Mouse (Mus musculus) gastrocnemius, postnatal 4 days (tissue): ENCODE results near the gene Fndc7. TPM values are rescaled to one million over a fixed set of nuclear protein-coding genes. Genes with fewer than 3 reads are reported as not detected.
"Not testable (repeated sequence)": the region's sequence is repeated elsewhere in the genome, so short reads cannot be mapped to it uniquely, and the experiment has no call there.

Experiments
- DNase-seq, 2 experiments: peaks; one replicate each; pipeline ENCODE4 v3.0.0; 2021 to 2022; ENCODE audit warnings: low spot score in 2 of 2, mixed read lengths in 2 of 2
- total RNA-seq, 2 experiments: library from RNA; stranded (reverse); gene quantifications; 2 replicates each; pipeline ENCODE4 v1.2.3; 2021

The Fndc7 gene
- total RNA-seq, 2 experiments from 2014 or later = 0.31 to 0.42 TPM

DNA sequence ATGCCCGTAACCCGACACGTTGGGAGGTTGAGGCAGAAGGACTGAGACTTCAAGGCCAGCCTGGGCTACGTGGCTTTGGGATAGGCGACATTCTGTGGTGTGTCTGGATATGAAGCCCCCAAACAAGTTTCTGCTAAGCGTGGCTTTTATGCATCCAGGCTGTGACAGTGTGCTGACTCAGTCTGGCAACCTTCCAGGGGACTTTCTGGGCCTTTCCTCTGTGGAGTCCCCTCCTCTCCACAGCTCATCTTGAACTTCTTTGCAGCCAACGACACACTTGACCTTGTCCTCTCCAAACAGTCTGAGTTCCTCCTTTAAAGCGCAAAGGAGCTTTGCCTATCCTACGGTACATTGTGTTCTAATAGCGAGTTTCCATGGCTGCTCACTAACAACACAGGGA lies 33.9 kb downstream of the Fndc7 start:
- DNase-seq = peak in 1 of 2 experiments; percentile 53

DNA sequence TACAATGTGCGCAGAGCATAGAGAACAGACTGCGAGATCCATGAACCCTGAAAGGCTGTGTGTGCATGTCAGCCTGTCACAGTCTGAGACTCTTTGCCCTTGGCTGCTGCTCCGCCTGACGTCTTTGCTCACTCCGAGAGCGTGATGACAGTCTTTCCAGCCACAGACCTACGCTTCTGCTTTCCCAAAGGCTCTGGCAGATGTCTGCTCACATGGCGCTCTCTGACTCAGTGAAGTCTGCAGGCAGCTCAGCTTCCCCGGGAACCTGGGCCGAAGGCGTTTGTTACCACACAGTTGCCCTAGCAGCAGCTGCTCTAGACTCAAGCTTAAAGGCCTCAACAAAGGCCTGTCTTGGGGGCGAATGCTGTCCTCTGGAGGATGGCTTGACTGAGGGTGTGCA lies 34.4 kb downstream of the Fndc7 start:
- peak in 1 of 2 experiments; percentile 55 for DNase-seq

DNA sequence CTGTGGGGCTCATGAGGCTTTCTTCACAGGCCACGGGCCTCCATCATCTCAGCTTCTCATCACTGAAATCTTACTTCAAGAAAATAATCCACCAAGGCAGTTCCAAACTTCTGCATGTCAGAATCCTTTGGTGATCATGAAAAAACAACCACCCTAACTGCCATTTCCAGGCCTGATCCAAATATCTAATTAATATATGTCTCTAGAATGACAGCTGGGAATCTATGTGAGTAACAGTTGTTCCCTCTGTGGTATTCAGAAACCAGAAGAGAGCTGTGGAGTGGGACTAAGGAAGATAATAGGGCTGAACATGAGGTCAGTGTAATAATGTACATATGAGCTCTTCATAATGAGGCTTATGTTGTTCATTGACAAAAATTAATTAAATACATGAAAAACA lies 36.5 kb downstream of the Fndc7 start:
- DNase-seq = no peak

DNA sequence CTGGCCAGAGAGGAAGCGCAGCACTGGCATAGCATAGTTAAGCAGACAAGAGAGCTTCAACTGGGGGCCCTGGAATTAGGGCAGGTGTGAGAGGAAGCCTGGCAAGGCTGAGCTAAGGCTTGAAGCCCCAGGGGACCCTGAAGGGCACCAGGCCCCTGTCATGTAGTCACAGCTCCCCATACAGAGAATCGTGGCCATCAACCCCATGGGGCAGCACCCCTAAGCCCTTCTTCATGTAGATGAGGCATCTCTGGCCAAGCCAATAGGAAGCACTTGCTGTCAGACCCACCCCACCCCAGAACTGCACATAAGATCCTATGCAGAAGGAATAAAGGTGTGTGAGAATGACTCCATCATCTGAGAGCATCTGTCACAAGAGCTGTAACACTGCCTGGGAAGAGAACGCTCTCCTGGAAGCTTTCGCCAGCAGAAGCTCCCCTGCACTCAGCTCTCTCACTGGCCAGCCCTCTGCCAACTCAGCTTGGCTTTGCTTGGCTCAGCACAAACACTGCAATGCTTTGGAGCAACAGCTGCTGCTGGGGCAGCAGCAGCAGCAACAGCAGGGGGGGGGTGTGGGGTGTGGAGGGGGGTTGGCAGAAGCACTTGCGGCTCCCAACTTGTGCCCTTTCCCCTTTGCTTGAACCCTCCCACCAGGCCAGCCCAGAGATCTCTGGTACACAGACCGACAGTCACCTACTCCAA lies 37.7 kb downstream of the Fndc7 start:
- DNase-seq = peak in 1 of 2 experiments; percentile 33

DNA sequence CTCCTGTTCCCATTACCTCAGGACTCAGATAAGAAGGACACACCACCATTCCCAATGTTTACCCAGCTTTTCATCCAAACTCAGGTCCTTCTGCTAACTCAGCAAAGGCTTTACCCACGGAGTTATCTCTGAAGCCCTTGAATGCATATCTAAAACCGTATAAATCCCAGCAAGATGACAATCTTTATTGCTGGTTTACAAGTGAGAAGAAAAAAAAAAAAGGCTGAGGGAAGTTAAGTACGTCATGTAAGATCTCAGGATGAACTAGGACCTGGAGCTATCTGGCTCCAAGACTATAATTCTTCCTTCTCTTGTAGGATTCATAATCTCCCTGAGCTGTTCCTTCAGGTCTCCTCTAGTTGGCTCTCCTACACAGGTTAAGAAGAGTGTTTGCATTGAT lies 38.3 kb downstream of the Fndc7 start:
- no peak for DNase-seq

DNA sequence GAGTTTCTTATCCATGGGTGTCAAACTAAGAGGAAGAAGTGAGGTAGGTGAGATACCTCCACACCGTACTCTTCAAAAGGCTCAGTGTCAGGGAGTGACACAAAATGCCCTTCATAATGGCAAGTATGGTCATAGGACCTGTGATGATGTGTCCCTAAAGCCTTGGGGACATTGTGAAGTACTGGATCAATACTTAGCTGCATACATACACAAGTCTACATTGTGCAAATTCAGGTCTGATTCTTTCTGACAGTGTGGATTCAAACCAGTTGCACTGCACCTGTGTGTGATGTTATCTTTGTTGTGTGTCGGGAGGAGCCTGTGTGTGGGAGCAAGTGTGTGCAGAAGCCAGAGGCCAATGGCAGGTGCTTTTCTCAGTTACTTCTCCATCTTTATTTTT lies 38.7 kb downstream of the Fndc7 start:
- DNase-seq = no peak

DNA sequence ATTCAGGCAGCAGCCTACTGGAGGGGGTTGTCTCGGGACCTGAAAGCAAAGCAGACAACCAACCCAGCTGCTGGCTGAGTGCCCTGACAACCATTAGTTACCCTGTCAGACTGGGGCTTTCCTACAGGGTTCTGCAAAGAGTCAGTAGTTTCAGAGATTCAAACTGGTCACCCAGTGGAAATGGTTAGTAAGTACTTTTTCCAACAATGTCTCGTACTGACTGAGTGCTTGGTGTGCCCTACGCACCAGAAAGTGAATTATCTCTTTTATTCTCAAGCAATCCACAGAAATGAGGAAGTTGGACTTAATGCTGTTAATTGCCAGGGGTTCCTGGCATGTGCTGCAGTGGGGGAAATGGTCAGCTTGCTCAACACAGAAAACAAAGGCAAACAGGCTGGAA lies 39.3 kb downstream of the Fndc7 start:
- DNase-seq = peak in 1 of 2 experiments; percentile 28

DNA sequence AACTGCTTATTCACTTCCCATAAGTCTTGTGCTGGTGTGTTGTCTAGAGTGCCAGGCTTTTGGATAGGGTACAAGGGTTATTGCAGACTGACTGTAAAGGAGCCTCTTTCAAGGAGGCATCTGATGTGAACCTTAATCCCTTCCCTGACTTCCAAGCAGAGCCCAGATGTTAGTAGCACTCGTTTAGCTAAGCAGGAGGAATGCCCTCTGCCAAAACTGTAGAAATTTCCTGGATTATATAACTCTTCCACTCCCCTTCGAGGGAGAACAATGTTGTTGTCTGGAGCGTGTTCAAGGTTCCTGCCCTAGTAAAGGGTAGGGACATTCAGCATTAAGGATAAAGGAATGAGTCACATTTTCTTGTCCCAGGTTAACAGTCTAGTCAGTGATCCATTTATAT lies 43.2 kb downstream of the Fndc7 start:
- DNase-seq = no peak

DNA sequence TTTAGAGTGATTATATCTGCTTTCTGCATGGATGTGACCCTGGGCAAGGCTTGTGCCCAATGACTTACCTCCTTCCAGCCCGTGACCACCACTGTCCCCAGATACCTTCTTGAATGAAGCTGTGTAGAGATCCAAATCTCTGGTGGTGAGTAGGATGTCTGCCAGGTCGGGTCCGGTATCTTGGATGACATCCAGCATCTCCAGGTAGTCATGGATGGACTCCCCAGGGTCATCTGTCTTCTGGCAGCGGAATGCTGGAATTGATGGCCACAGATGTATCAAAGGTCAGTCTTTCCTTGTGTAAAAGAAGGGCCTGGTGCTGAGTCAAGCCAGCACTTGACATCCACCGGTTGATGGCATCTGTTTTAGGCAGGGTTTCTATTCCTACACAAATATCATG lies 45.3 kb downstream of the Fndc7 start:
- DNase-seq = no peak

DNA sequence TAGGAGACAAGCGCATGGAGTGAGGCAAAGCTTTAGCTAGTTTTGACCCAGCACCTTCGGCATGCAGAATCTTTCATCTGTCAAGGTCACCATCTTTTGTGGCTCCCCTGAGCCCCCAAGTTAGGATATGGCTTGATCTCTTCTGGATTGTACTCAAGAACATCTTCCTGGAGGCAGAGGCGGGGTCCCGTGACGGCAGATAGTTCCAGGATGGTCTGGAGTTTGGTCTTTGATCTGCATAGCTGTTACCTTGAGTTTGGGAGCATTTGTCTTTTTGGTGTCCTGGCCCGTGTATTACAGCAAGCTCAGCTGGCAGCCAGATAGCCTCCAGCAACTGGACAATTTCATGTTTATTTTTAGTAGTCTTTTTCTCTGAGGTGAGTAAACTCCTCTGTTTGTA lies 45.8 kb downstream of the Fndc7 start:
- DNase-seq = no peak

DNA sequence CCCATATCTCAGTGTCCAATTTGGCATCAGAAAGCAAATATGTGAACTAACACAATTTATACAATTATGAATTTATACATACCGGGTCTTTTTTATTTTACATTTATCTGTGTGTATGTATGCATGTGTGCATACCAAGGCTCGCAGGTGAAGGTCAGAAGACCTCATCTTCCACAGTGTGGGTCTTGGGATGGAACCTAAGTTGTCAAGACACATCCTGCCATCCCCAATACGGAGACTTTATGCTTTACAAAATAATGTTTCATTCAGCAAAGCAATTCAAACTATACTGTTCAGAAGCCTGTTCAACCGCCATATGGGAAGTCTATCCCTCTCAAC lies 49.1 kb downstream of the Fndc7 start:
- DNase-seq = no peak

DNA sequence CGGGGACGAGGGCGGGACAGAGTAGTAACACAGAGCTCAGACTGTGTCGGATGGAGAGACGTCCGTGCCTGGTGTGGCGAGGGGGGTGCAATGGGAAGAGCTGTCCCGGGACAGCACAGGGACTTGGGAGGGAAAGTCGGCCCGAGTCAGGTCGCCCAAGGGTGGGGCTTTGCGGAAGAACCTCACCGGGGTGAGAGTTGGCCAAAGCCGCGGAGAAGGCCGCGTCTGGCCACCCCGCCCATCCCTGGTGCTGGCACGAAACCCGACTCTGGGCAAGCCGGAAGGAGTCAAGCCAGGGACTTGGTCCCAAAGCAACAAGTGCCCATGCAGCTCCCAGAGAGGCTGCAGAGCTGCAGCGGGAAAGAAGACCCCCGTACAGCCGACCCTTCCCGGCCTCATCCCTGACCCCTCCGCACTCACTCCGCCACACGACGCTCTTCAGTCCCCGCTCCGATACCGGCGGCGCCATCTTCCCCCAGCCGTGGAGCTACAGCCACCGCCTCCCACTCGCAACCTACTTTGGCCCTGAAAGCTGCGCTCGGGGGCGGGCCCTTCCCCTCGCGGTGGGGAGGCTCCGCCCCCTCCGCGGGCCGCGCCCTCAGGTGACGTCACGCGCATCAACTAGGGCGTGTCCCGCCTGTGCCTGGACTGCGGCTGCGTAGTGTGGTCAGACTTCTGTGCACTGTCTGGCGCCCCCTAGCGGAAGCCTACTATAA lies 49.6 kb downstream of the Fndc7 start, which contains the start of gene Stxbp3:
Stxbp3 (minus strand) TSS at position 527 of the 716 bp plus-strand sequence.
- DNase-seq = peak; percentile 99

DNA sequence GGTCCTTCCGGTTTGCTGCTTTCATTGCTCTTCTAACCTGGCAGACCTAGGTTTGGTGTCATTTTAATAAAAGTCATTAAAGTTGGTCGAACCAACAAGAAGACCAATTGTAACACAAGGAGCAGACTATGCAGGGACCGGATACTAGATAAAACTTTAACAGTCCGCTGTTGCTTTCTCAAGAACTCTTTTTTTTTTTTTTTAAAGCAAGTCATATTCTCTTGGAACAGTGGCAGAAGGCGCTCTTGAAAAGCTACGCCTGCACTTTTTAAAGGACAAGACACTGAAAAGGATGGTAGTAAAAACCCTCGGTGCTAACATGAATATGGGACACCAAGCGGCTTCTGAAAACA lies 50.2 kb downstream of the Fndc7 start:
- DNase-seq = no peak

DNA sequence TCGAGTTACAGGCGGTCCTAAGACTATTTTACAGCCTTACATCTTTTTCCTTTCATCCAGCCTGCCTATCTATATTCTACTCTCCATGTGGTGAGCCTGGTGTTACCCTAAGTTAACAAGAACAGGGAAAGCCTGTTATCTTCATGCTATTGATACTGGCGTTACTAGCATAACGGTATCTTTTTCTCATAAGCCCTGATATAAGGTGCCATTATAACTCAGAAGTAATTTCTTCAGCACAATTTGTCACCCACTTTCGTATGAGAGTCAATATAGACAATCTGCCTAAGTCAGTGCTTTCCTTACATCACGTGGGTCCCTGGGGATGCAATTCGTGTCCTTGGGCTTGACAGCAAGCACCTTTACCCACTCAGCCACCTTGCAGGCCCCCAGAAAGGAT lies 50.8 kb downstream of the Fndc7 start:
- DNase-seq = no peak

DNA sequence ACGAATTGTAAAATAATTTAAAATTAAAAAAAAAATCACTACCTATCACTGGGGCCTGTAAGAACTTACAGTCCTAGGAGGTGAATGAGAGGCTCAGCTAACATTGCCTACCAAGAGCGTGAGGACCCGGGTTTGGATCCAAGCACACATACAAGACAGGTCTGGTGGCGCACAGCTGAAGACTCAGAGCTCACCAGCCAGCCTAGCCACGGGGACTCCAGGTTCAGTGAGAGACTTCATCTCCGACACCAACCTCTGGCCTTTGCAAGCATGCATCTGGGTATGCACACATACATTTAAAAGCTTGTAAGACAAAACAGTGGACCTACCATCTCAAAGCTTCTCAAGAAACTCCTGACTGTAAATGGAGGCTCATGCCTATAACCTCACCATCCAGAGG lies 52.9 kb downstream of the Fndc7 start:
- no peak for DNase-seq

DNA sequence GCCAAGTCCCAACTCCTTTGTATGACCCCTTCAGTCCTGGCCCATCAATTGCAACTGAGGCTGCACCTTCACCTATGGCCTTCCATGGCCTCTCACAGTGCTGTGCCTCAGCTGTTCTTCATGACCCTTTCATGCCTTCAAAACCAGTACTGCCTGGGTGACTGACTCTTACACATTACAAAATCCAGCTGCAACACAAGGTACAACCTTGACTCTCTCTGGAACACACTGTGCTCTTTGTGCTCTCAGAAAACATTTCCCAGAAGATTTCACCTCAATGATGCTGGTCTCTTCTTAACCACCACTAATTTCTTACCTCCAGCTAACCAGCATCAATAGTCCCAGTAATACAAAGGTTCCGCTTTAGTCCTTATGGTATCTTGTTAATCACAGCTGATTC lies 56.1 kb downstream of the Fndc7 start:
- not testable (repeated sequence) for DNase-seq

DNA sequence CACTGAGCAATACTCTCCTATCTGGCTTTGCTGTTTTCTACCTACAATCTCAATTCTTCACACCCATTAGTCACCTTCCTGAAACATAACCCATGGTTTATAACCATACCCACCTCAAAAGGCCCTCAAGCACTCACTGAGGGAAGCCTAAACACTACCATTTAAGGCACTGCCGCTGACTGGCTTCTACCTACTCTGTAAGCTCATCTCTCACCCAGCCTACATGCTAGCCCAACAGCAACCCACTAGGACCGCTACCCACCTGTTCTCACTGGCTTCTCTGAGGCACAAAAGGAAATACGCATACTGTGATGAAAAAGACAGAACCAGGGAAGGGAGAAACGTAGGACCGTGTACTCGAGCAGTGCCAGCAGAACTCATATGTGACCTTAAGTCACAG lies 58.1 kb downstream of the Fndc7 start:
- no peak for DNase-seq

DNA sequence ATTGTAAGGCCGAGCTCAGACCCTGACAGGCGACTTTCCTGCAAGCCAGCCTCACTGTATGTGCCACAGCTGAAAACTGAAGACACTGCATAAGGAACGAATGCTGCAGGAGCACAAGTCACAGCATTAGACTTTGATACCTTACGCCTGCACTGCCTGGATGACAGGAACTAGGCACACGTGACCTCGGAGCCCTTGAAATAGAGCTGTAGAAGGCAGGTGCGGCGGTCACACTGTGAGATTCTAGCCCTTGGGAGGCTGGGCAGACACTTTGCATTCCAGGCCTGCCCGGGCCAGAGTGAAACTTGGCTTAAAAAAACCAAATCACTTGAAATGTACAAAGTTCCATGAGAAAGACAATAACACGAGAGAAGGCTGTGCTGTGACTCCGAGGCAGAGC lies 59.3 kb downstream of the Fndc7 start:
- peak in 1 of 2 experiments; percentile 24 for DNase-seq

DNA sequence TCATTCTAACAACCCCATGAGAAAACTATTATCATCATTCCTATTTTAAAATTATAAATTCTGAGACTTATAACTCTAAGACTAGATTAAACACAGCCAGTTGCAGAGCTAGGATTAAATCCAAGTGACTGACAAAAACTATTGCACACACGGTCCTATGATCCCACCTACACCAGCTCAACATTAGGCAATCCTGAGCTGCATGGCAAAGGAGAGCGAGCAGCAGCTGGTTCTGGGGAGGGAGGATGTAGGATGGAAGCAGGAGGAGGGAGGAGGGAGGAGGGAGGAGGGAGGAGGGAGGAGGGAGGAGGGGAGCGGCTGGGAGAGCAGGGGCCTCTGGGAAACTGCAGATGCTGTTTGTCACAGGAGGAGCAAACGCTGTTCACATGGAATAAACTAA lies 74.2 kb downstream of the Fndc7 start:
- no peak for DNase-seq

DNA sequence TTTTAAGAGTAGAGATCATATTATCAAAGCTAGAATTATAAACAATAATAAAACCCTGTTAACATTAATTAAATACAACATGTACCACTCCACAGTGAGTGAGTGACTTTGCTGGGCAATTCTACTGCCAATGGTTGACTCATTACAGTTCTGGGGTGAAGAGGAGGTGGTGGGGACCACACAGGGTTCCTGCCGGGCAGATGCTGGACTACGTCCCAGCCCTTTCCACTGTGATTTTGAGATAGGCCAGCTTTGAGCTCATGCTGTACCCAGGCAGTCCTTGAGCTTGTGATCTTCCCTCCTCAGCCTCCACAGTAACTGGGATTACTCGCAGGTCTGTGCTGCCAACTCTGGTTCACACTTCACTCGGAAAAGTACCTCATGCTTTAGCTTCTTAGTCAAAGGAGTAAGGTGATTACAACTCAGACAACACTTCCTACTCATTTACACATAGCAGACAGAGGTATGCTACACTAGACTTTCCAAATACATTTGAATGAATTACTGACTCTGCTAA lies 79.0 kb downstream of the Fndc7 start:
- no peak for DNase-seq

DNA sequence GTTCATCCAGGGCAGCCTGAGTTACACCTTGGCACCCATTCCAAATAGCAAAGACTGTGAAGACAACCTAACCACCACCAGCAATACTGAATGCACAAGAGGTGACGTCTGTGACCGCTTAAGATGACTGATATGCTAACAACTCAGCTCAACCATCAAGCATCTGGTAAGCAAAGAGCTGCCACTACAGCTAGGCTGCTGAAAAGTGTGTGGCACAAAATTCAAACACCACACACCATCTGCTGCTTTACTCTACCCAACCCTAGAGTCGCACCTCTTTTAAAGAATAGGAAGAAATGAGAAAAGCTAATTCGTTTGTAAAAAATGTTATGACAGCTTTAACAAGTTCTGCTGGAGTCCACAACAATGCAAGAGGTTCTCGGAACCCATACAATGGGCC lies 84.2 kb downstream of the Fndc7 start:
- no peak for DNase-seq
